Mouse (Mus musculus): ENCODE measurements around the gene Chrdl2. TPM values are rescaled to one million over a fixed set of nuclear protein-coding genes. Genes with fewer than 3 reads are reported as not detected.

The Chrdl2 gene
- polyA plus RNA-seq, 2 experiments: 0.02 TPM; not detected in 1

DNA sequence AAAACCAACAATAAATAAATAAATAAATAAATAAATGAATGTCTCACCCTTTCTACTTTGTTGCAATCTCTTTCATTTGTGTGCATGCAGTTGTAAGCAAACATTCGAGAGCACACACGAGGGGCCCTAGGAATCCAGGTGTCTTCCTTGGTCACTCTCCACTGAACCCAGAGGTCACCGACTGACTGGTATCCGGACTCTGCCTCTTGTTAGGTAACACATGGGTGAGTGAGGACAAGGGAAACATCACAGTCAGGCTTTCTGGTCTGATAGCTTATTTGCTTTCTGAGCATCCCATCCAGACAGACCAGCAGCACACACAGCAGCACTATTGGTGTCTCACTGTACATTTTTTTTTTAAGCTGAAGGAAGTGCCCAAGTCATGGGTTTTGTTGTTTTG, 71.1 kb downstream of the Chrdl2 start:
- Histone ChIP-seq H3K36me3 (replicated peaks; ENCODE audit: control insufficient read depth, insufficient read depth, low read depth) (peaks cover 8% of the 10 kb centered on the region), H3K4me2 (ENCODE audit: low read depth) (no peak overlapping the region), H3K27ac (no peak overlapping the region), H3K9me3 (ENCODE audit: control insufficient read depth, low read length) (no peaks in the 10 kb centered on the region), H3K9ac (replicated peaks) (no peak overlapping the region), H3K4me3 (ENCODE audit: insufficient read depth in 1 of 2, low read depth in 2 of 2, low read length in 2 of 2) (no peak overlapping the region), H3K27me3 (ENCODE audit: control insufficient read depth, insufficient read depth, low read length) (no peaks in the 10 kb centered on the region), H3K4me1 (replicated peaks; ENCODE audit: control insufficient read depth in 2 of 2, insufficient read depth in 2 of 2, low read length in 1 of 2) (no peaks in the 10 kb centered on the region)
- WGBS (ENCODE audit: insufficient replicate concordance): 71% methylated on average over 4 of the region's 4 CpGs
- DNase-seq (ENCODE audit: low read depth in 3 of 3, low spot score in 3 of 3) (no peak), ATAC-seq (ENCODE audit: insufficient read depth) (no peak)
- TF ChIP-seq EP300 (IDR thresholded peaks at IDR 0.05; ENCODE audit: low read depth): no peak

DNA sequence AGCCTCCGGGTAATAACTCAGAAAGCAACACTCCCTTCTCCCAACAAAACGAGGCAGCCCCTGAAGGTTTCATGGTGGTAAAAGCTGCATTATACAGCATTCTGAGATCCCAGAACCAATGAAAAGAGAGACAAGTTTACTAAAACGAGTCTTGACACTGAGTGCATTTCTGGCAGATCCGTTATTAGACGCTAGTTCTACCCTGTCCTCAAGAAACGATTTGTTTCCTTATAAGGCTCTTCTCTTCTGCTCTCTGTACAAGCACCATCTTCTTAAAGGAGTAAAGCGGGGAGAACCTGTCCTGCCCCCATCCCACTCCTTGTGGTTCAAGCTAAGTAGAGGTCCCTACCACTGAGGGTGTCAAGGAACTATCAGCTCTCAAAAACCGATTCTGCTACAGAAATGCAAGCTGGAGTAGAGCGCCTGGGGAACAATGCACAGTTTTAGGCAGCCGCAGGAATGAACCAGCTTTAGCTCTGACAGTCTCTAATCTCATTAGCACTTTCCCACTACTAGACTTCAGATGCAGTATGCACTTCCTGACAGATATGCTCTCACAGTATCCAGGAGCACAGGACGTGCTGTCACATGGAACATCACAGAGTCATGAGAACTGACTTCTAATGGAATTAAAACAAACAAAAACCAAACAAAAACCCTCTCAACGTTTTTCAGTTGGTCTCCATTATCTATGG, 74.3 kb downstream of the Chrdl2 start:
- TF ChIP-seq EP300 (IDR thresholded peaks at IDR 0.05; ENCODE audit: low read depth) (no peak), CTCF (IDR thresholded peaks at IDR 0.05; ENCODE audit: low read depth) (no peak)
- Histone ChIP-seq H3K4me1 (replicated peaks; ENCODE audit: control insufficient read depth in 2 of 2, insufficient read depth in 2 of 2, low read length in 1 of 2) (no peaks in the 10 kb centered on the region), H3K4me2 (ENCODE audit: low read depth) (no peak overlapping the region), H3K4me3 (ENCODE audit: insufficient read depth in 1 of 2, low read depth in 2 of 2, low read length in 2 of 2) (no peak overlapping the region), H3K9ac (replicated peaks) (no peak overlapping the region), H3K27me3 (ENCODE audit: control insufficient read depth, insufficient read depth, low read length) (no peaks in the 10 kb centered on the region), H3K27ac (no peak overlapping the region), H3K36me3 (replicated peaks; ENCODE audit: control insufficient read depth, insufficient read depth, low read depth) (peaks cover 40% of the 10 kb centered on the region), H3K9me3 (ENCODE audit: control insufficient read depth, low read length) (no peaks in the 10 kb centered on the region)
- WGBS (ENCODE audit: insufficient replicate concordance): 75% methylated on average over 12 of the region's 12 CpGs
- DNase-seq (ENCODE audit: low read depth in 3 of 3, low spot score in 3 of 3): no peak
- no peak for ATAC-seq (ENCODE audit: insufficient read depth)

GRCm38 (mm10) chr7:100082836-100083235, 76.9 kb downstream of the Chrdl2 start:
- no peaks in the 10 kb centered on the region for H3K4me1 ChIP-seq (replicated peaks; ENCODE audit: control insufficient read depth in 2 of 2, insufficient read depth in 2 of 2, low read length in 1 of 2)
- H3K9me3 ChIP-seq (ENCODE audit: control insufficient read depth, low read length): no peaks in the 10 kb centered on the region
- 84% methylated on average over 6 of the region's 6 CpGs for WGBS (ENCODE audit: insufficient replicate concordance)
- H3K4me3 ChIP-seq (ENCODE audit: insufficient read depth in 1 of 2, low read depth in 2 of 2, low read length in 2 of 2): no peak overlapping the region
- H3K27ac ChIP-seq: no peak overlapping the region
- DNase-seq (ENCODE audit: low read depth in 3 of 3, low spot score in 3 of 3) (no peak), ATAC-seq (ENCODE audit: insufficient read depth) (no peak)
- H3K36me3 ChIP-seq (replicated peaks; ENCODE audit: control insufficient read depth, insufficient read depth, low read depth): peaks cover 64% of the 10 kb centered on the region
- TF ChIP-seq EP300 (IDR thresholded peaks at IDR 0.05; ENCODE audit: low read depth) (no peak), CTCF (IDR thresholded peaks at IDR 0.05; ENCODE audit: low read depth) (no peak)
- H3K9ac ChIP-seq (replicated peaks): no peak overlapping the region
- no peaks in the 10 kb centered on the region for H3K27me3 ChIP-seq (ENCODE audit: control insufficient read depth, insufficient read depth, low read length)
- no peak overlapping the region for H3K4me2 ChIP-seq (ENCODE audit: low read depth)

DNA sequence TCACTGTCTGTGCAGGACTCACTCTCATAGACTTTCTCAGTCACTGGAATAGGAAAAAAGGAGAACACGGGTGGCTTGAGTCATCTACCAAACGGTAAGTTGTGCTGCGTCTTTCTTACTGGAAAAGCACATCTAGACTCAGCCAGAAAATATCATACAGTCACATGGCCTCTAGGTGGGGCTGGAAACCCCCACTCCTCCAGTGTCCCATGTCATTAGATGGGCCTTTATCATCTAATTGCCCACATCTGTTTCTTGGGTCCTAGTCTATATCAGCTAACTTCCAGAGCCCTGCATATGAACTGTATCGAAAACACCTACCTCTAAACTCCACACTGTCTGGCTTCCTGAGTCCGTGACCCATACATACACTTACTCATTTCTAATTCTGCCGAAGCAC, 77.8 kb downstream of the Chrdl2 start:
- ATAC-seq (ENCODE audit: insufficient read depth) (no peak), DNase-seq (ENCODE audit: low read depth in 3 of 3, low spot score in 3 of 3) (no peak)
- Histone ChIP-seq H3K4me2 (ENCODE audit: low read depth) (no peak overlapping the region), H3K27me3 (ENCODE audit: control insufficient read depth, insufficient read depth, low read length) (no peaks in the 10 kb centered on the region), H3K9me3 (ENCODE audit: control insufficient read depth, low read length) (no peaks in the 10 kb centered on the region), H3K4me1 (replicated peaks; ENCODE audit: control insufficient read depth in 2 of 2, insufficient read depth in 2 of 2, low read length in 1 of 2) (no peaks in the 10 kb centered on the region), H3K36me3 (replicated peaks; ENCODE audit: control insufficient read depth, insufficient read depth, low read depth) (peaks cover 70% of the 10 kb centered on the region), H3K27ac (no peak overlapping the region), H3K9ac (replicated peaks) (no peak overlapping the region), H3K4me3 (ENCODE audit: insufficient read depth in 1 of 2, low read depth in 2 of 2, low read length in 2 of 2) (no peak overlapping the region)
- 76% methylated on average over 6 of the region's 6 CpGs for WGBS (ENCODE audit: insufficient replicate concordance)
- TF ChIP-seq EP300 (IDR thresholded peaks at IDR 0.05; ENCODE audit: low read depth) (no peak), CTCF (IDR thresholded peaks at IDR 0.05; ENCODE audit: low read depth) (0 out of 2 replicates have a peak, but pooled peaks have one; percentile 18)

Other genes starting within 250 kb of the Chrdl2 start
- gene Olfr521, start 242.7 kb upstream of the Chrdl2 start, polyA plus RNA-seq (2012; rRNA removed): not detected in 2 replicates
- gene Olfr521, start 242.7 kb upstream of the Chrdl2 start, polyA plus RNA-seq (2014; fragmentation: Nextera tagmentation; extraction: Ambion mirVana): not detected in 2 replicates
- gene Neu3, start 177.8 kb upstream of the Chrdl2 start, polyA plus RNA-seq (2012; rRNA removed): 3.5 and 4.1 TPM in 2 replicates
- gene Neu3, start 177.8 kb upstream of the Chrdl2 start, polyA plus RNA-seq (2014; fragmentation: Nextera tagmentation; extraction: Ambion mirVana): 2.9 and 3.2 TPM in 2 replicates
- gene Xrra1, start 147.1 kb upstream of the Chrdl2 start, polyA plus RNA-seq (2012; rRNA removed): not detected in 2 replicates
- 0.08 TPM in 1 of 2 replicates, not detected in the other for gene Xrra1, start 147.1 kb upstream of the Chrdl2 start, polyA plus RNA-seq (2014; fragmentation: Nextera tagmentation; extraction: Ambion mirVana)
- gene Spcs2, start 142.7 kb upstream of the Chrdl2 start, polyA plus RNA-seq (2012; rRNA removed): 36.7 and 44.5 TPM in 2 replicates
- gene Spcs2, start 142.7 kb upstream of the Chrdl2 start, polyA plus RNA-seq (2014; fragmentation: Nextera tagmentation; extraction: Ambion mirVana): 162 and 171 TPM in 2 replicates
- gene Rnf169, start 25.7 kb upstream of the Chrdl2 start, polyA plus RNA-seq (2012; rRNA removed): 1.5 and 2.2 TPM in 2 replicates
- gene Rnf169, start 25.7 kb upstream of the Chrdl2 start, polyA plus RNA-seq (2014; fragmentation: Nextera tagmentation; extraction: Ambion mirVana): 1.5 and 1.6 TPM in 2 replicates
- 19.2 and 31.9 TPM in 2 replicates for gene Pold3, start 115.4 kb downstream of the Chrdl2 start, polyA plus RNA-seq (2012; rRNA removed)
- 50.8 and 51.1 TPM in 2 replicates for gene Pold3, start 115.4 kb downstream of the Chrdl2 start, polyA plus RNA-seq (2014; fragmentation: Nextera tagmentation; extraction: Ambion mirVana)
- gene Lipt2, start 153.1 kb downstream of the Chrdl2 start, polyA plus RNA-seq (2012; rRNA removed): 2.8 and 3.8 TPM in 2 replicates
- gene Lipt2, start 153.1 kb downstream of the Chrdl2 start, polyA plus RNA-seq (2014; fragmentation: Nextera tagmentation; extraction: Ambion mirVana): 5.3 and 5.6 TPM in 2 replicates
- gene Kcne3, start 170.3 kb downstream of the Chrdl2 start, polyA plus RNA-seq (2012; rRNA removed): 1.4 TPM in 2 replicates
- gene Kcne3, start 170.3 kb downstream of the Chrdl2 start, polyA plus RNA-seq (2014; fragmentation: Nextera tagmentation; extraction: Ambion mirVana): 0.88 and 1.2 TPM in 2 replicates
- 1.6 and 2.4 TPM in 2 replicates for gene Pgm2l1, start 221.2 kb downstream of the Chrdl2 start, polyA plus RNA-seq (2012; rRNA removed)
- gene Pgm2l1, start 221.2 kb downstream of the Chrdl2 start, polyA plus RNA-seq (2014; fragmentation: Nextera tagmentation; extraction: Ambion mirVana): 1.3 TPM in 2 replicates

All from liver, embryonic 14.5 days (tissue).